Mouse (Mus musculus): ENCODE data around the gene Zfp60.

- TF ChIP-seq POLR2A (IDR thresholded peaks at IDR 0.05; ENCODE audit: borderline replicate concordance, insufficient read depth, low read length) (no peak), CTCF (IDR thresholded peaks at IDR 0.05; ENCODE audit: borderline replicate concordance, insufficient read depth, low read depth, low read length) (no peak)
Measured at GRCm38 (mm10) chr7:27802986-27803385, 71.8 kb downstream of the Zfp60 start.

Data from cerebellum, adult 2 months (tissue).